In genomic region chr6:29716624-29717365, GRCm38 (mm10) we compare ENCODE assay signal across 19 mouse cellular contexts. TPM values are rescaled to one million over a fixed set of nuclear protein-coding genes. Genes with fewer than 3 reads are reported as not detected.
DNase-seq lines count a peak whose midpoint lies in the region; ATAC-seq lines count a peak whose summit lies in the region.
"Had no signal": no experiment of that assay in that cellular context is flagged by ENCODE, and none has a peak within 500 bp of the region (broad histone marks: within the 10 kb centered on the region; RNA-seq: fewer than 3 reads in every experiment).

No protein-coding gene starts in this region.

- peaks cover 15% of the 10 kb centered on the region for H3K4me1 ChIP-seq in embryonic facial prominence, embryonic 14.5 days (ENCODE audit: control insufficient read depth, insufficient read depth, low read length)
- H3K4me1 ChIP-seq in embryonic facial prominence, embryonic 10.5 days = peaks cover 31% of the 10 kb centered on the region
- peaks cover 28% of the 10 kb centered on the region for H3K4me1 ChIP-seq in limb, embryonic 15.5 days
- H3K4me1 ChIP-seq in limb, embryonic 10.5 days = peaks cover 42% of the 10 kb centered on the region
- peaks cover 12% of the 10 kb centered on the region for H3K4me1 ChIP-seq in intestine, embryonic 14.5 days (replicated peaks; ENCODE audit: control insufficient read depth, insufficient read depth, low read length)
- peaks cover 20% of the 10 kb centered on the region for H3K4me1 ChIP-seq in stomach, embryonic 16.5 days (ENCODE audit: control insufficient read depth, insufficient read depth, low read length)

- H3K9ac ChIP-seq in embryonic facial prominence, embryonic 14.5 days (ENCODE audit: low read depth, low read length) = no peak overlapping the region
- no peak overlapping the region for H3K9ac ChIP-seq in limb, embryonic 15.5 days
- H3K9ac ChIP-seq in intestine, embryonic 14.5 days (ENCODE audit: low read length) = no peak overlapping the region
- no peak overlapping the region for H3K9ac ChIP-seq in stomach, embryonic 16.5 days (ENCODE audit: low read length)
- H3K9ac ChIP-seq: forebrain, embryonic 13.5 days; lung, embryonic 14.5 days; midbrain, embryonic 12.5 days had no signal

- ATAC-seq in embryonic facial prominence, embryonic 14.5 days (ENCODE audit: low read depth) = no peak
- ATAC-seq in limb, embryonic 15.5 days (ENCODE audit: insufficient number of reproducible peaks, low FRiP score, low TSS enrichment, low read depth) = no peak
- ATAC-seq in intestine, embryonic 14.5 days (replicated peaks; ENCODE audit: low FRiP score, low TSS enrichment, low read depth) = 0 out of 2 replicates have a peak, but pooled peaks have one; percentile 24
- ATAC-seq in stomach, embryonic 16.5 days (ENCODE audit: insufficient read depth, low FRiP score) = peak; percentile 30; the same call in 1 of the 2 replicates
- ATAC-seq: activated CD4-positive, CD25-positive, alpha-beta regulatory T cell, adult 4 months had no signal

- H3K36me3 ChIP-seq in embryonic facial prominence, embryonic 14.5 days (ENCODE audit: control insufficient read depth, insufficient read depth, low read length) = no peaks in the 10 kb centered on the region
- no peaks in the 10 kb centered on the region for H3K36me3 ChIP-seq in embryonic facial prominence, embryonic 10.5 days (replicated peaks)
- H3K36me3 ChIP-seq in limb, embryonic 15.5 days = no peaks in the 10 kb centered on the region
- no peaks in the 10 kb centered on the region for H3K36me3 ChIP-seq in limb, embryonic 10.5 days
- H3K36me3 ChIP-seq in intestine, embryonic 14.5 days (ENCODE audit: control insufficient read depth, insufficient read depth, low read length) = no peaks in the 10 kb centered on the region
- H3K36me3 ChIP-seq in stomach, embryonic 16.5 days (ENCODE audit: control insufficient read depth, insufficient read depth, low read length) = no peaks in the 10 kb centered on the region
- H3K36me3 ChIP-seq: heart, embryonic 10.5 days; midbrain, embryonic 12.5 days had no signal

- H3K4me3 ChIP-seq in embryonic facial prominence, embryonic 14.5 days (ENCODE audit: low read depth, low read length) = no peak overlapping the region
- H3K4me3 ChIP-seq in embryonic facial prominence, embryonic 10.5 days = no peak overlapping the region
- no peak overlapping the region for H3K4me3 ChIP-seq in limb, embryonic 15.5 days
- H3K4me3 ChIP-seq in limb, embryonic 10.5 days = no peak overlapping the region
- H3K4me3 ChIP-seq in intestine, embryonic 14.5 days (ENCODE audit: low read depth, low read length) = no peak overlapping the region
- H3K4me3 ChIP-seq in stomach, embryonic 16.5 days (replicated peaks; ENCODE audit: low read length) = no peak overlapping the region
- H3K4me3 ChIP-seq: forebrain, embryonic 13.5 days; heart, embryonic 10.5 days; midbrain, embryonic 12.5 days; myocyte had no signal

- no peak overlapping the region for H3K4me2 ChIP-seq in embryonic facial prominence, embryonic 14.5 days (ENCODE audit: low read depth, low read length)
- no peak overlapping the region for H3K4me2 ChIP-seq in limb, embryonic 15.5 days
- no peak overlapping the region for H3K4me2 ChIP-seq in intestine, embryonic 14.5 days (ENCODE audit: low read length)
- peak overlapping the region; percentile 24; the same call in 1 of the 2 replicates for H3K4me2 ChIP-seq in stomach, embryonic 16.5 days (ENCODE audit: low read depth, low read length)
- H3K4me2 ChIP-seq: midbrain, embryonic 12.5 days had no signal

- 64% methylated on average over 10 of the region's 10 CpGs for WGBS in embryonic facial prominence, embryonic 14.5 days
- WGBS in embryonic facial prominence, embryonic 10.5 days = 67% methylated on average over 10 of the region's 10 CpGs
- 58% methylated on average over 10 of the region's 10 CpGs for WGBS in limb, embryonic 15.5 days
- 69% methylated on average over 10 of the region's 10 CpGs for WGBS in limb, embryonic 10.5 days
- 53% methylated on average over 10 of the region's 10 CpGs for WGBS in intestine, embryonic 14.5 days
- WGBS in stomach, embryonic 16.5 days = 49% methylated on average over 10 of the region's 10 CpGs

- H3K27me3 ChIP-seq in embryonic facial prominence, embryonic 14.5 days (replicated peaks; ENCODE audit: control insufficient read depth, insufficient read depth, low read length) = no peaks in the 10 kb centered on the region
- H3K27me3 ChIP-seq in embryonic facial prominence, embryonic 10.5 days (replicated peaks; ENCODE audit: low read depth, poor library complexity, severe bottlenecking) = peaks cover 34% of the 10 kb centered on the region
- no peaks in the 10 kb centered on the region for H3K27me3 ChIP-seq in limb, embryonic 15.5 days
- peaks cover 21% of the 10 kb centered on the region for H3K27me3 ChIP-seq in limb, embryonic 10.5 days (ENCODE audit: low read depth, poor library complexity, severe bottlenecking)
- H3K27me3 ChIP-seq in intestine, embryonic 14.5 days (replicated peaks; ENCODE audit: control insufficient read depth, insufficient read depth, low read length) = no peaks in the 10 kb centered on the region
- H3K27me3 ChIP-seq in stomach, embryonic 16.5 days (ENCODE audit: control insufficient read depth, insufficient read depth, low read length) = no peaks in the 10 kb centered on the region

- DNase-seq in embryonic facial prominence, embryonic 14.5 days (ENCODE audit: low spot score) = peak; percentile 24
- no peak for DNase-seq in embryonic facial prominence, embryonic 10.5 days (ENCODE audit: low spot score)
- DNase-seq in limb, embryonic 10.5 days (ENCODE audit: low spot score) = no peak
- no peak for DNase-seq in intestine, embryonic 14.5 days (ENCODE audit: low spot score)
- no peak for DNase-seq in spleen, adult 12 weeks (ENCODE audit: low spot score)
- no peak for DNase-seq in cerebellum, postnatal 10 days
- DNase-seq: adrenal gland, postnatal 36 days; heart, postnatal 14 days; kidney, postnatal 10 days; liver; lung, embryonic 14.5 days had no signal

- no peak overlapping the region for H3K27ac ChIP-seq in embryonic facial prominence, embryonic 14.5 days (replicated peaks; ENCODE audit: low read depth, low read length)
- no peak overlapping the region for H3K27ac ChIP-seq in embryonic facial prominence, embryonic 10.5 days (replicated peaks)
- peak overlapping the region; percentile 88 for H3K27ac ChIP-seq in limb, embryonic 15.5 days
- no peak overlapping the region for H3K27ac ChIP-seq in limb, embryonic 10.5 days
- H3K27ac ChIP-seq in intestine, embryonic 14.5 days (ENCODE audit: low read depth) = no peak overlapping the region
- no peak overlapping the region; the same call in 1 of the 2 replicates for H3K27ac ChIP-seq in stomach, embryonic 16.5 days (ENCODE audit: low read length)
- H3K27ac ChIP-seq: forebrain, embryonic 13.5 days; heart, embryonic 10.5 days; macrophage; midbrain, embryonic 12.5 days had no signal

- no peaks in the 10 kb centered on the region for H3K9me3 ChIP-seq in embryonic facial prominence, embryonic 14.5 days (ENCODE audit: control insufficient read depth, low read length)
- H3K9me3 ChIP-seq in embryonic facial prominence, embryonic 10.5 days = no peaks in the 10 kb centered on the region
- no peaks in the 10 kb centered on the region for H3K9me3 ChIP-seq in limb, embryonic 15.5 days
- no peaks in the 10 kb centered on the region for H3K9me3 ChIP-seq in limb, embryonic 10.5 days (replicated peaks)
- H3K9me3 ChIP-seq in intestine, embryonic 14.5 days (ENCODE audit: control insufficient read depth, low read length) = no peaks in the 10 kb centered on the region
- H3K9me3 ChIP-seq in stomach, embryonic 16.5 days (replicated peaks; ENCODE audit: control insufficient read depth, low read length) = no peaks in the 10 kb centered on the region
- H3K9me3 ChIP-seq: forebrain, embryonic 13.5 days; heart, embryonic 10.5 days; midbrain, embryonic 12.5 days had no signal

RNA-seq across cellular contexts. Expression of gene Smo, which starts 18.5 kb away (rescaled TPM):
- polyA plus RNA-seq in embryonic facial prominence, embryonic 14.5 days (2014; fragmentation: Nextera tagmentation; extraction: Ambion mirVana) = 45.5 and 48.9 TPM in 2 replicates
- 56.8 and 60.9 TPM in 2 replicates for polyA plus RNA-seq in embryonic facial prominence, embryonic 10.5 days (2016; fragmentation: Nextera tagmentation; extraction: Ambion mirVana)
- 45.6 and 52.1 TPM in 2 replicates for polyA plus RNA-seq in limb, embryonic 15.5 days (2015; fragmentation: Nextera tagmentation; extraction: Ambion mirVana)
- 67.6 and 69.3 TPM in 2 replicates for polyA plus RNA-seq in limb, embryonic 10.5 days (2016; fragmentation: Nextera tagmentation; extraction: Ambion mirVana)
- polyA plus RNA-seq in intestine, embryonic 14.5 days (2014; fragmentation: Nextera tagmentation; extraction: Ambion mirVana) = 46.5 and 48.0 TPM in 2 replicates
- polyA plus RNA-seq in stomach, embryonic 16.5 days (2015; fragmentation: Nextera tagmentation; extraction: Ambion mirVana) = 20.1 and 23.6 TPM in 2 replicates

RNA-seq across cellular contexts. Expression of gene Tspan33, which starts 22.8 kb away (rescaled TPM):
- 3.4 and 5.0 TPM in 2 replicates for polyA plus RNA-seq in embryonic facial prominence, embryonic 14.5 days (2014; fragmentation: Nextera tagmentation; extraction: Ambion mirVana)
- 6.0 and 7.4 TPM in 2 replicates for polyA plus RNA-seq in embryonic facial prominence, embryonic 10.5 days (2016; fragmentation: Nextera tagmentation; extraction: Ambion mirVana)
- 4.1 and 4.3 TPM in 2 replicates for polyA plus RNA-seq in limb, embryonic 15.5 days (2015; fragmentation: Nextera tagmentation; extraction: Ambion mirVana)
- polyA plus RNA-seq in limb, embryonic 10.5 days (2016; fragmentation: Nextera tagmentation; extraction: Ambion mirVana) = 6.7 and 7.0 TPM in 2 replicates
- 1.8 and 3.3 TPM in 2 replicates for polyA plus RNA-seq in intestine, embryonic 14.5 days (2014; fragmentation: Nextera tagmentation; extraction: Ambion mirVana)
- polyA plus RNA-seq in stomach, embryonic 16.5 days (2015; fragmentation: Nextera tagmentation; extraction: Ambion mirVana) = 4.0 and 5.2 TPM in 2 replicates

RNA-seq across cellular contexts. Expression of gene Ahcyl2, which starts 51.0 kb away (rescaled TPM):
- 12.6 and 14.0 TPM in 2 replicates for polyA plus RNA-seq in embryonic facial prominence, embryonic 14.5 days (2014; fragmentation: Nextera tagmentation; extraction: Ambion mirVana)
- polyA plus RNA-seq in embryonic facial prominence, embryonic 10.5 days (2016; fragmentation: Nextera tagmentation; extraction: Ambion mirVana) = 12.0 and 14.9 TPM in 2 replicates
- 11.4 and 13.4 TPM in 2 replicates for polyA plus RNA-seq in limb, embryonic 15.5 days (2015; fragmentation: Nextera tagmentation; extraction: Ambion mirVana)
- polyA plus RNA-seq in limb, embryonic 10.5 days (2016; fragmentation: Nextera tagmentation; extraction: Ambion mirVana) = 14.1 and 15.9 TPM in 2 replicates
- 34.0 and 43.8 TPM in 2 replicates for polyA plus RNA-seq in intestine, embryonic 14.5 days (2014; fragmentation: Nextera tagmentation; extraction: Ambion mirVana)
- polyA plus RNA-seq in stomach, embryonic 16.5 days (2015; fragmentation: Nextera tagmentation; extraction: Ambion mirVana) = 45.8 and 48.0 TPM in 2 replicates

Comparison
In these comparisons a context has a peak if more than half of its experiments do, and no peak if none do; other contexts are left out.
1. ATAC-seq: peak in intestine, embryonic 14.5 days (single experiment) and stomach, embryonic 16.5 days (single experiment); none in embryonic facial prominence, embryonic 14.5 days (single experiment) and limb, embryonic 15.5 days (single experiment).